Mouse (Mus musculus) NIH3T3 (cell line): ENCODE measurements around the gene Gadd45a.
"Not testable (repeated sequence)": the region's sequence is repeated elsewhere in the genome, so short reads cannot be mapped to it uniquely, and the experiment has no call there.

ENCODE experiments used
- DNase-seq: peaks from one replicate; pipeline ENCODE4 v3.0.0-alpha.2; 2012; ENCODE audit warnings: low read depth

Gadd45a gene

GRCm38 (mm10) chr6:67019001-67019400 lies 18.3 kb downstream of the Gadd45a start:
- not testable (repeated sequence) for DNase-seq

- DNase-seq: no peak
Observed at GRCm38 (mm10) chr6:67018365-67018764, 18.9 kb downstream of the Gadd45a start.

GRCm38 (mm10) chr6:67016520-67017111 lies 20.6 kb downstream of the Gadd45a start:
- DNase-seq: no peak

GRCm38 (mm10) chr6:67015739-67016519 lies 21.3 kb downstream of the Gadd45a start:
- no peak for DNase-seq

GRCm38 (mm10) chr6:67014679-67015075 lies 22.6 kb downstream of the Gadd45a start:
- no peak for DNase-seq

- DNase-seq: no peak
Observed at GRCm38 (mm10) chr6:67013949-67014678, 23.1 kb downstream of the Gadd45a start.

- DNase-seq: no peak
Observed at GRCm38 (mm10) chr6:67013293-67013948, 23.8 kb downstream of the Gadd45a start.

GRCm38 (mm10) chr6:67011217-67011518 lies 26.1 kb downstream of the Gadd45a start:
- DNase-seq: no peak

GRCm38 (mm10) chr6:67010370-67011216 lies 26.7 kb downstream of the Gadd45a start:
- DNase-seq: no peak

- no peak for DNase-seq
Observed at GRCm38 (mm10) chr6:67009888-67010287, 27.4 kb downstream of the Gadd45a start.

GRCm38 (mm10) chr6:66999800-67000199 lies 37.5 kb downstream of the Gadd45a start:
- DNase-seq: no peak

GRCm38 (mm10) chr6:66998645-66999044 lies 38.6 kb downstream of the Gadd45a start:
- DNase-seq: peak; percentile 62

- no peak for DNase-seq
Observed at GRCm38 (mm10) chr6:66996257-66996656, 41.0 kb downstream of the Gadd45a start.

GRCm38 (mm10) chr6:66995825-66996224 lies 41.4 kb downstream of the Gadd45a start:
- no peak for DNase-seq

GRCm38 (mm10) chr6:66994981-66995380 lies 42.3 kb downstream of the Gadd45a start:
- no peak for DNase-seq

GRCm38 (mm10) chr6:66992786-66993185 lies 44.5 kb downstream of the Gadd45a start:
- no peak for DNase-seq

- DNase-seq: peak; percentile 50
Observed at GRCm38 (mm10) chr6:66992232-66992631, 45.0 kb downstream of the Gadd45a start.

- DNase-seq: no peak
Observed at GRCm38 (mm10) chr6:66989518-66989917, 47.7 kb downstream of the Gadd45a start.

- no peak for DNase-seq
Observed at GRCm38 (mm10) chr6:66989037-66989436, 48.2 kb downstream of the Gadd45a start.

- DNase-seq: no peak
Observed at GRCm38 (mm10) chr6:66988363-66988762, 48.9 kb downstream of the Gadd45a start.

- peak; percentile 79 for DNase-seq
Observed at GRCm38 (mm10) chr6:66987643-66988042, 49.6 kb downstream of the Gadd45a start.

- DNase-seq: no peak
Observed at GRCm38 (mm10) chr6:66986063-66986462, 51.2 kb downstream of the Gadd45a start.
